Mouse (Mus musculus) layer of hippocampus, adult 18-20 months (tissue): ENCODE data around the gene Sos1. TPM values are rescaled to one million over a fixed set of nuclear protein-coding genes. Genes with fewer than 3 reads are reported as not detected.
A peak's percentile ranks its signal among the peaks of the same experiment; 100 is the strongest.
"Not testable (repeated sequence)": the region's sequence is repeated elsewhere in the genome, so short reads cannot be mapped to it uniquely, and the experiment has no call there.

Source experiments
- DNase-seq, 2 experiments: peaks; one replicate each; pipeline ENCODE4 v3.0.0; 2022; ENCODE audit warnings: low spot score in 2 of 2
- total RNA-seq, 2 experiments: library from RNA; stranded (reverse); gene quantifications; 2 replicates each; pipeline ENCODE4 v1.2.3; 2021

Sos1 gene
- total RNA-seq, 2 experiments from 2014 or later = 36.3 to 37.8 TPM

GRCm38 (mm10) chr17:80496185-80496584 lies 15.9 kb upstream of the Sos1 start:
- DNase-seq = no peak

GRCm38 (mm10) chr17:80493891-80494290 lies 13.6 kb upstream of the Sos1 start:
- no peak for DNase-seq

GRCm38 (mm10) chr17:80492811-80493210 lies 12.6 kb upstream of the Sos1 start:
- no peak for DNase-seq

GRCm38 (mm10) chr17:80492274-80492673 lies 12.0 kb upstream of the Sos1 start:
- DNase-seq = no peak

GRCm38 (mm10) chr17:80490166-80490565 lies 9.9 kb upstream of the Sos1 start:
- no peak for DNase-seq

GRCm38 (mm10) chr17:80488918-80489317 lies 8.7 kb upstream of the Sos1 start:
- DNase-seq = no peak

GRCm38 (mm10) chr17:80485160-80485559 lies 4.9 kb upstream of the Sos1 start:
- no peak for DNase-seq

- no peak for DNase-seq
Measured at GRCm38 (mm10) chr17:80480855-80481224, 587 bp upstream of the Sos1 start.

GRCm38 (mm10) chr17:80479295-80480030 lies 790 bp downstream of the Sos1 start:
- peak; percentile 50 to 60 for DNase-seq

GRCm38 (mm10) chr17:80477679-80478078 lies 2.6 kb downstream of the Sos1 start:
- no peak for DNase-seq

GRCm38 (mm10) chr17:80476496-80476895 lies 3.8 kb downstream of the Sos1 start:
- no peak for DNase-seq

GRCm38 (mm10) chr17:80471056-80471802 lies 9.0 kb downstream of the Sos1 start:
- no peak for DNase-seq

- DNase-seq = not testable (repeated sequence)
Measured at GRCm38 (mm10) chr17:80468417-80468894, 11.8 kb downstream of the Sos1 start.

- no peak for DNase-seq
Measured at GRCm38 (mm10) chr17:80460258-80460657, 20.0 kb downstream of the Sos1 start.

- peak in 1 of 2 experiments; percentile 46 for DNase-seq
Measured at GRCm38 (mm10) chr17:80455648-80456047, 24.6 kb downstream of the Sos1 start.

- DNase-seq = no peak
Measured at GRCm38 (mm10) chr17:80450426-80451030, 29.7 kb downstream of the Sos1 start.

GRCm38 (mm10) chr17:80446470-80446869 lies 33.8 kb downstream of the Sos1 start:
- no peak for DNase-seq

- no peak for DNase-seq
Measured at GRCm38 (mm10) chr17:80445433-80445832, 34.8 kb downstream of the Sos1 start.

- no peak for DNase-seq
Measured at GRCm38 (mm10) chr17:80435680-80436079, 44.6 kb downstream of the Sos1 start.

- DNase-seq = peak in 1 of 2 experiments; percentile 59
Measured at GRCm38 (mm10) chr17:80434430-80434829, 45.8 kb downstream of the Sos1 start.

- DNase-seq = no peak
Measured at GRCm38 (mm10) chr17:80431997-80432396, 48.3 kb downstream of the Sos1 start.

- no peak for DNase-seq
Measured at GRCm38 (mm10) chr17:80427966-80428365, 52.3 kb downstream of the Sos1 start.
